Mouse (Mus musculus): Measurements from ENCODE around the gene Dhx8.

Dhx8 gene

GRCm38 (mm10) chr11:101759530-101759929, 26.8 kb downstream of the Dhx8 start:
- Histone ChIP-seq H3K36me3 (ENCODE audit: insufficient read depth, low read length) (peaks cover 97% of the 10 kb centered on the region), H3K27me3 (ENCODE audit: insufficient read depth, low read length) (no peaks in the 10 kb centered on the region), H3K4me3 (replicated peaks; ENCODE audit: low read length) (no peak overlapping the region), H3K4me1 (replicated peaks; ENCODE audit: low read depth, low read length) (0 out of 2 replicates have a peak, but pooled peaks cover 6% of the 10 kb centered on the region), H3K9me3 (ENCODE audit: low read length) (no peaks in the 10 kb centered on the region)
- TF ChIP-seq CTCF (conservative IDR thresholded peaks at IDR 0.05; ENCODE audit: low read length) (no peak), POU5F1 (IDR thresholded peaks at IDR 0.05; ENCODE audit: borderline replicate concordance, low read length) (no peak), NANOG (IDR thresholded peaks at IDR 0.05; ENCODE audit: borderline replicate concordance, low read length) (no peak)

GRCm38 (mm10) chr11:101763723-101764122, 31.0 kb downstream of the Dhx8 start:
- peak; percentile 84 for TF ChIP-seq CTCF (conservative IDR thresholded peaks at IDR 0.05; ENCODE audit: low read length)
- TF ChIP-seq NANOG (IDR thresholded peaks at IDR 0.05; ENCODE audit: borderline replicate concordance, low read length), result no peak
- no peak for TF ChIP-seq POU5F1 (IDR thresholded peaks at IDR 0.05; ENCODE audit: borderline replicate concordance, low read length)
- Histone ChIP-seq H3K4me1 (replicated peaks; ENCODE audit: low read depth, low read length) (peaks cover 34% of the 10 kb centered on the region), H3K36me3 (ENCODE audit: insufficient read depth, low read length) (peaks cover 96% of the 10 kb centered on the region), H3K27me3 (ENCODE audit: insufficient read depth, low read length) (no peaks in the 10 kb centered on the region), H3K9me3 (ENCODE audit: low read length) (no peaks in the 10 kb centered on the region), H3K4me3 (replicated peaks; ENCODE audit: low read length) (no peak overlapping the region)

GRCm38 (mm10) chr11:101764546-101764945, 31.8 kb downstream of the Dhx8 start:
- Histone ChIP-seq H3K4me3 (replicated peaks; ENCODE audit: low read length) (no peak overlapping the region), H3K4me1 (replicated peaks; ENCODE audit: low read depth, low read length) (peaks cover 42% of the 10 kb centered on the region), H3K36me3 (ENCODE audit: insufficient read depth, low read length) (peaks cover 96% of the 10 kb centered on the region), H3K27me3 (ENCODE audit: insufficient read depth, low read length) (no peaks in the 10 kb centered on the region), H3K9me3 (ENCODE audit: low read length) (no peaks in the 10 kb centered on the region)
- TF ChIP-seq NANOG (IDR thresholded peaks at IDR 0.05; ENCODE audit: borderline replicate concordance, low read length) (no peak), CTCF (conservative IDR thresholded peaks at IDR 0.05; ENCODE audit: low read length) (no peak), POU5F1 (IDR thresholded peaks at IDR 0.05; ENCODE audit: borderline replicate concordance, low read length) (no peak)

- Histone ChIP-seq H3K36me3 (ENCODE audit: insufficient read depth, low read length) (peaks cover 94% of the 10 kb centered on the region), H3K27me3 (ENCODE audit: insufficient read depth, low read length) (no peaks in the 10 kb centered on the region), H3K4me1 (replicated peaks; ENCODE audit: low read depth, low read length) (peaks cover 67% of the 10 kb centered on the region), H3K9me3 (ENCODE audit: low read length) (no peaks in the 10 kb centered on the region), H3K4me3 (replicated peaks; ENCODE audit: low read length) (no peak overlapping the region)
- TF ChIP-seq NANOG (IDR thresholded peaks at IDR 0.05; ENCODE audit: borderline replicate concordance, low read length) (no peak), POU5F1 (IDR thresholded peaks at IDR 0.05; ENCODE audit: borderline replicate concordance, low read length) (no peak), CTCF (conservative IDR thresholded peaks at IDR 0.05; ENCODE audit: low read length) (no peak)
Measured at GRCm38 (mm10) chr11:101767326-101767725, 34.6 kb downstream of the Dhx8 start.

- TF ChIP-seq NANOG (IDR thresholded peaks at IDR 0.05; ENCODE audit: borderline replicate concordance, low read length) (no peak), CTCF (conservative IDR thresholded peaks at IDR 0.05; ENCODE audit: low read length) (no peak), POU5F1 (IDR thresholded peaks at IDR 0.05; ENCODE audit: borderline replicate concordance, low read length) (no peak)
- no peaks in the 10 kb centered on the region for H3K9me3 ChIP-seq (ENCODE audit: low read length)
- H3K27me3 ChIP-seq (ENCODE audit: insufficient read depth, low read length), result peaks cover 4% of the 10 kb centered on the region; the same call in 1 of the 2 replicates
- peaks cover 78% of the 10 kb centered on the region for H3K4me1 ChIP-seq (replicated peaks; ENCODE audit: low read depth, low read length)
- H3K36me3 ChIP-seq (ENCODE audit: insufficient read depth, low read length), result peaks cover 85% of the 10 kb centered on the region
- H3K4me3 ChIP-seq (replicated peaks; ENCODE audit: low read length), result no peak overlapping the region
Measured at GRCm38 (mm10) chr11:101768721-101769120, 36.0 kb downstream of the Dhx8 start.

- TF ChIP-seq NANOG (IDR thresholded peaks at IDR 0.05; ENCODE audit: borderline replicate concordance, low read length) (no peak), CTCF (conservative IDR thresholded peaks at IDR 0.05; ENCODE audit: low read length) (no peak), POU5F1 (IDR thresholded peaks at IDR 0.05; ENCODE audit: borderline replicate concordance, low read length) (no peak)
- Histone ChIP-seq H3K27me3 (ENCODE audit: insufficient read depth, low read length) (peaks cover 16% of the 10 kb centered on the region; the same call in 1 of the 2 replicates), H3K36me3 (ENCODE audit: insufficient read depth, low read length) (peaks cover 85% of the 10 kb centered on the region), H3K9me3 (ENCODE audit: low read length) (no peaks in the 10 kb centered on the region), H3K4me3 (replicated peaks; ENCODE audit: low read length) (no peak overlapping the region), H3K4me1 (replicated peaks; ENCODE audit: low read depth, low read length) (peaks cover 89% of the 10 kb centered on the region)
Measured at GRCm38 (mm10) chr11:101770266-101770665, 37.5 kb downstream of the Dhx8 start.

GRCm38 (mm10) chr11:101772027-101772426, 39.3 kb downstream of the Dhx8 start:
- H3K27me3 ChIP-seq (ENCODE audit: insufficient read depth, low read length), result peaks cover 17% of the 10 kb centered on the region; the same call in 1 of the 2 replicates
- no peak for TF ChIP-seq POU5F1 (IDR thresholded peaks at IDR 0.05; ENCODE audit: borderline replicate concordance, low read length)
- no peak for TF ChIP-seq CTCF (conservative IDR thresholded peaks at IDR 0.05; ENCODE audit: low read length)
- TF ChIP-seq NANOG (IDR thresholded peaks at IDR 0.05; ENCODE audit: borderline replicate concordance, low read length), result no peak
- H3K36me3 ChIP-seq (ENCODE audit: insufficient read depth, low read length), result peaks cover 76% of the 10 kb centered on the region
- peak overlapping the region; percentile 45 for H3K4me3 ChIP-seq (replicated peaks; ENCODE audit: low read length)
- H3K4me1 ChIP-seq (replicated peaks; ENCODE audit: low read depth, low read length), result peaks cover 92% of the 10 kb centered on the region
- H3K9me3 ChIP-seq (ENCODE audit: low read length), result no peaks in the 10 kb centered on the region

GRCm38 (mm10) chr11:101772449-101772848, 39.7 kb downstream of the Dhx8 start:
- TF ChIP-seq NANOG (IDR thresholded peaks at IDR 0.05; ENCODE audit: borderline replicate concordance, low read length) (no peak), CTCF (conservative IDR thresholded peaks at IDR 0.05; ENCODE audit: low read length) (no peak), POU5F1 (IDR thresholded peaks at IDR 0.05; ENCODE audit: borderline replicate concordance, low read length) (no peak)
- peaks cover 92% of the 10 kb centered on the region for H3K4me1 ChIP-seq (replicated peaks; ENCODE audit: low read depth, low read length)
- H3K4me3 ChIP-seq (replicated peaks; ENCODE audit: low read length), result peak overlapping the region; percentile 45
- H3K9me3 ChIP-seq (ENCODE audit: low read length), result no peaks in the 10 kb centered on the region
- H3K36me3 ChIP-seq (ENCODE audit: insufficient read depth, low read length), result peaks cover 76% of the 10 kb centered on the region
- H3K27me3 ChIP-seq (ENCODE audit: insufficient read depth, low read length), result peaks cover 17% of the 10 kb centered on the region; the same call in 1 of the 2 replicates

- Histone ChIP-seq H3K36me3 (ENCODE audit: insufficient read depth, low read length) (peaks cover 69% of the 10 kb centered on the region), H3K27me3 (ENCODE audit: insufficient read depth, low read length) (peaks cover 20% of the 10 kb centered on the region; the same call in 1 of the 2 replicates), H3K4me3 (replicated peaks; ENCODE audit: low read length) (peak overlapping the region; percentile 24; the same call in 1 of the 2 replicates), H3K4me1 (replicated peaks; ENCODE audit: low read depth, low read length) (peaks cover 91% of the 10 kb centered on the region), H3K9me3 (ENCODE audit: low read length) (no peaks in the 10 kb centered on the region)
- TF ChIP-seq CTCF (conservative IDR thresholded peaks at IDR 0.05; ENCODE audit: low read length) (no peak), NANOG (IDR thresholded peaks at IDR 0.05; ENCODE audit: borderline replicate concordance, low read length) (no peak), POU5F1 (IDR thresholded peaks at IDR 0.05; ENCODE audit: borderline replicate concordance, low read length) (no peak)
Measured at GRCm38 (mm10) chr11:101776846-101777245, 44.1 kb downstream of the Dhx8 start.
